Mouse (Mus musculus) kidney, embryonic 16.5 days (tissue): ENCODE data around the gene Siae. TPM values are rescaled to one million over a fixed set of nuclear protein-coding genes. Genes with fewer than 3 reads are reported as not detected.

Experiments
- ATAC-seq: fragments of 200-750 bp; cut with Nextera tagmentation; 2 replicates; pipeline ENCODE4 v1.8.0; 2017; ENCODE audit warnings: moderate TSS enrichment; ENCODE audit not compliant: low FRiP score, low TSS enrichment
- H3K27ac ChIP-seq: fragments of 300-500 bp; sonication (generic); 2 replicates; pipeline ENCODE4 v1.5.1; 2014; ENCODE audit warnings: low read length
- H3K27me3 ChIP-seq: fragments of 300-500 bp; sonication (generic); 2 replicates; pipeline ENCODE4 v1.6.1; 2014; ENCODE audit warnings: low read length, control low read depth, mixed read lengths; ENCODE audit not compliant: insufficient read depth
- H3K36me3 ChIP-seq: fragments of 300-500 bp; sonication (generic); 2 replicates; pipeline ENCODE4 v1.6.1; 2014; ENCODE audit warnings: low read length, control low read depth, mixed read lengths; ENCODE audit not compliant: insufficient read depth
- H3K4me1 ChIP-seq: fragments of 300-500 bp; sonication (generic); 2 replicates; pipeline ENCODE4 v1.6.1; 2014; ENCODE audit warnings: low read length, control low read depth, mixed read lengths; ENCODE audit not compliant: insufficient read depth
- H3K4me2 ChIP-seq: fragments of 300-500 bp; sonication (generic); replicated peaks from 2 replicates; pipeline ENCODE4 v1.6.1; 2014; ENCODE audit warnings: low read depth, low read length
- H3K4me3 ChIP-seq: fragments of 300-500 bp; sonication (generic); 2 replicates; pipeline ENCODE4 v1.5.1; 2014; ENCODE audit warnings: mild to moderate bottlenecking, low read length
- H3K9ac ChIP-seq: fragments of 300-500 bp; sonication (generic); replicated peaks from 2 replicates; pipeline ENCODE4 v1.6.1; 2014; ENCODE audit warnings: low read length
- H3K9me3 ChIP-seq: fragments of 300-500 bp; sonication (generic); 2 replicates; pipeline ENCODE4 v1.6.1; 2016; ENCODE audit warnings: low read length, control low read depth
- WGBS: fragments of 180-500 bp; shearing (Covaris S2); extraction: QIAGEN DNeasy Blood & Tissue Kit; methylation state at CpG from one replicate; pipeline ENCODE4 v1.1.7; 2014; 5-methylcytosine and 5-hydroxymethylcytosine counted together
- polyA plus RNA-seq: library from polyadenylated mRNA; unstranded; fragments of >200 nt; fragmentation: Nextera tagmentation; extraction: Ambion mirVana; gene quantifications from 2 replicates; pipeline ENCODE4 v1.2.1, GENCODE M21; 2015

Siae gene
- polyA plus RNA-seq, 1 experiment from 2014 or later, result 13.6 TPM

DNA sequence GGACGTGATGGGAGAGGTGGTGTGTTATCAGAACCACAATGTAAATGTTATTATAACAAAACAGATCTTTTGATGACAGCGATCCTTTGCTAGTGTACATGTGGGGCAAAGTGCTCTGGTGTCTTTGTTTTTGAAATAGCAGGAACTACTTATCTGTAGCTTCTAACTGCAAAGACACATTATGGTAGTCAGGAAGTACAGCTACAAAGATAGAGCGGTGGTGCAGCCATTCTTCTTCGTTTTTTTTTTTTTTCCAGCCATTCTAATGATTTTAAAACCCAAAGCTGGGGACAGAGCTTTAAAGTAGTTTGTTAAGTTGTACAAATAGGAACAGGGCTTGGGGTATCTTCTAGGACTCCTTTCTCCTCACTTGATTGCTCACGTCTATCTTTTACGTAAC is 103.9 kb downstream of the Siae start:
- H3K4me2 ChIP-seq, result no peak overlapping the region

DNA sequence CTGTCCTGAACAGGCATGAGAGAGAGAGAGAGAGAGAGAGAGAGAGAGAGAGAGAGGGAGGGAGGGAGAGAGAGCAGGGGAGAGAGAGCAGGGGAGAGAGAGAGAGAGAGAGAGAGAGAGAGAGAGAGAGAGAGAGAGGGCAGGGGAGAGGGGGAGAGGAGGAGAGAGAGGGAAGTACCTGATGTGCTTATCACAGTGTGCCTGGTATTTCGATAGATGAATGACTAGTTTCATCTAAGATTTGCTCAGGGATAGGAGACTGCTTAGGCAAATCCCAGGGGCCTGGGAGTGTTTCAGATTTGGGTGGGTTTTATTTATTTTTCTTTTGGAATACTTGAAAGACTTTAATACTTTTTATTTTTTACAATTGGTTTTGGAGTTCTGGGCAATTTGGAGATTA is 107.7 kb downstream of the Siae start:
- no peak overlapping the region for H3K4me2 ChIP-seq
- no peaks in the 10 kb centered on the region for H3K36me3 ChIP-seq
- ATAC-seq, result no peak
- H3K9ac ChIP-seq, result no peak overlapping the region
- H3K27ac ChIP-seq, result no peak overlapping the region
- no peaks in the 10 kb centered on the region for H3K27me3 ChIP-seq
- H3K4me3 ChIP-seq, result no peak overlapping the region
- no peaks in the 10 kb centered on the region for H3K4me1 ChIP-seq
- H3K9me3 ChIP-seq, result no peaks in the 10 kb centered on the region
- 78% methylated on average over 1 of the region's 1 CpGs for WGBS

More for the DNA sequence above, 103.9 kb downstream of the Siae start:
- WGBS, result 79% methylated on average over 6 of the region's 6 CpGs
- H3K4me3 ChIP-seq, result no peak overlapping the region
- no peak overlapping the region for H3K9ac ChIP-seq
- ATAC-seq, result no peak
- H3K9me3 ChIP-seq, result no peaks in the 10 kb centered on the region
- no peak overlapping the region for H3K27ac ChIP-seq
- H3K36me3 ChIP-seq, result peaks cover 1% of the 10 kb centered on the region; the same call in 1 of the 2 replicates
- H3K4me1 ChIP-seq, result peaks cover 10% of the 10 kb centered on the region; the same call in 1 of the 2 replicates
- H3K27me3 ChIP-seq, result no peaks in the 10 kb centered on the region

DNA sequence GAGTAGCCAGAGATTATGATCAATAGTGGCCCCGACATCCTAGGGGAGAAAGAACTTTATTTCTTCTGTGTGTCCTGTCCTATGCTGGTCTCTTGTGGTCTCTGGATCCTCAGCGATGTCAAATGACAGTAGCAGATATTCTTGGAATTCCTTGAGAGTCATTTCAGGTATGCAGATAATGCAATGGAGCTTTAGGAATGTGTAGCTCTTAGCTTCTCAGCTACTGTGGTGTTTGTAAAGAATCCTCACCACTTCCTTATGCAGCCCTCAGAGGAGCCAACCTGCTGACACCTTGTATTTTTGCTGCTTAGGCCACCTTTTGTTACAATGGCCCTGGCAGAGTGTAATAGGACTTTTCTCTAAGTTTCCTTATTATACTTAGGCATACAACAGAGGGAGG is 109.1 kb downstream of the Siae start:
- Histone ChIP-seq H3K9me3 (no peaks in the 10 kb centered on the region), H3K27ac (no peak overlapping the region), H3K4me3 (no peak overlapping the region), H3K9ac (no peak overlapping the region), H3K4me2 (no peak overlapping the region), H3K4me1 (no peaks in the 10 kb centered on the region), H3K36me3 (no peaks in the 10 kb centered on the region), H3K27me3 (no peaks in the 10 kb centered on the region)
- ATAC-seq, result no peak
- 61% methylated on average over 2 of the region's 2 CpGs for WGBS

DNA sequence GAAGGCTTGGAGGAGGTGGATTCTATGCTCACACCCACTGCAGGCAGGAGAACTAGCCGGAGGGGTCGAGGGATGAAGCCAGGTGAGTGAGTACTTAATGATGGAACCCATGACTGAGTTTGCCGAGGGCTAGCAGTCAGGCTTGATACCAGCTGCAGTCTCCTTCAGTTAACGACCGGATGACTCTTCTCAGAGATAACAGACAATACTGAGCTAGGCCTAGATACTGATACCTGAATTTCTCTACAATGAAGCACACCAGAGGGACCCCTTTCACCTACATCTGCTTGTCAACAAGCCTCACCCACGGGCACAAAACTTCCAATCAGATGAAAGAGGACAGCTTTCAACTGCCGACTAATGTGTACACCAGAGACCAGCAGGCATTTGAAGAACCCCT is 110.5 kb downstream of the Siae start:
- no peak overlapping the region for H3K4me3 ChIP-seq
- H3K27me3 ChIP-seq, result no peaks in the 10 kb centered on the region
- no peak overlapping the region for H3K4me2 ChIP-seq
- 68% methylated on average over 7 of the region's 7 CpGs for WGBS
- no peaks in the 10 kb centered on the region for H3K4me1 ChIP-seq
- no peak for ATAC-seq
- H3K9ac ChIP-seq, result no peak overlapping the region
- no peaks in the 10 kb centered on the region for H3K36me3 ChIP-seq
- no peaks in the 10 kb centered on the region for H3K9me3 ChIP-seq
- no peak overlapping the region for H3K27ac ChIP-seq

DNA sequence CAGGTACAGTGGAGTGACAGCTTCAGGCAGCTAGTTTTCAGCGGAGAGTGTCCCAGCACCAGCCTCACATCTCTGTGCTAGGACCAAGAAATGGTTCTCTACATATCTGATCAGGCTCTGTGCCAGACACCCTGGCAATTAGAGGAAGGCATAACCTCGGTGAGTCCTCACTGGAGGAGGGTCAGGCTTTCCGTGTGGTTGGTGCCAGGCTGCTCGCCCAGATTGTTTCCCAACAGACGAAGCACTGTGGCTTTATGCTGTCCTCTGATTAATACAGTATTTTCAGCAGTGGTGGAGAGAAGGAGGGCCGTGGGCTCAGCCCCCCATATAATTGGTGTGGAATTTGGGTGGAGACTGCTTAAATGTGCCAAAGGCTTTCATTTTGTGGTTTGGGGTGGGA is 113.6 kb downstream of the Siae start, which contains the start of gene Panx3:
Panx3 (minus strand) TSS at position 121 of the 400 bp plus-strand sequence.
- Histone ChIP-seq H3K9me3 (no peaks in the 10 kb centered on the region), H3K27me3 (no peaks in the 10 kb centered on the region), H3K4me2 (no peak within 1 kb of the TSS), H3K36me3 (no peaks in the 10 kb centered on the region), H3K4me3 (no peak within 1 kb of the TSS), H3K27ac (no peak within 1 kb of the TSS), H3K4me1 (no peaks in the 10 kb centered on the region), H3K9ac (no peak within 1 kb of the TSS)
- WGBS, result 64% methylated on average over 6 of the region's 6 CpGs
- peak; percentile 31; the same call in 1 of the 2 replicates for ATAC-seq

DNA sequence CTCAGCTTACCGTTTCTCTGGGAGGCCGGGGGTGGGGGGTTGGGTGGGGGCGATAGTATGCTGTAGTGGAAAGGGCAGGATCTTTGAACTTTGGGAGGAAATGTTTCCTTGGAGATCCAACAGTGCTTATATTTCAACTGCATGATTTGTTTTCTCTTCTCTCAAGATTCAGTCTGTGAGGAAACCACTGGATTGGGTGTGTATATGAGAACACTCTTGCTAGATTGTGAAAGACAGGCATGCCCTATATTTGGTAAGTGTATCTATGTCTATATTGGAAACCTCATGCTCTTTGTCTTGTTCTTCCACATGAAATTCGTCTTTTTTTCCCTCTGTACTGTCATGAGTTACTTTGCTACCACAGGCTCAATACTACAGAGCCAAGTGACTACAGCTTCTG is 114.2 kb downstream of the Siae start:
- Histone ChIP-seq H3K4me1 (no peaks in the 10 kb centered on the region), H3K36me3 (no peaks in the 10 kb centered on the region), H3K9me3 (no peaks in the 10 kb centered on the region), H3K27ac (no peak overlapping the region), H3K9ac (no peak overlapping the region), H3K4me2 (no peak overlapping the region), H3K27me3 (no peaks in the 10 kb centered on the region), H3K4me3 (no peak overlapping the region)
- ATAC-seq, result no peak
- WGBS, result 30% methylated on average over 4 of the region's 4 CpGs

DNA sequence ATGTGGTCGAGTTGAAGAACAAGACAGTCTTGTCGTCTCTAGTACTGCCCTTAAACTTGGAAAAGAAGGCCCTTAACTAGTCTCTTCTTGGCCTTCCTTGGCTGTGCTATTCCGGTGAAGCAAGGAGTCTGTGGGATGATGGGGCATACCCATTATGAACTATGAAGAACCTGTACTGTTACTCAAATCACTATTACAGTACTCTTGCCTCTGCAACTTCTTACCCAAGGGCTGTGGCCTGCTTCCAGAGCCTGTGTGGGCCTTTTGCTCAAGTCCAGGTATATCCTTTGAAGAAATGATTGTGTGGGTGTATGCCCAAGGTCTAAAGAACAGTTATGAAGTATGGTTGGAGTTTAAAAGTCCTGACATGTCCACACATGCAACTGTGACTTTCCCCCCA is 114.8 kb downstream of the Siae start:
- ATAC-seq, result no peak
- Histone ChIP-seq H3K4me1 (no peaks in the 10 kb centered on the region), H3K27me3 (no peaks in the 10 kb centered on the region), H3K27ac (no peak overlapping the region), H3K4me2 (no peak overlapping the region), H3K36me3 (no peaks in the 10 kb centered on the region), H3K9me3 (no peaks in the 10 kb centered on the region), H3K4me3 (no peak overlapping the region), H3K9ac (no peak overlapping the region)
- WGBS, result 92% methylated on average over 3 of the region's 3 CpGs

DNA sequence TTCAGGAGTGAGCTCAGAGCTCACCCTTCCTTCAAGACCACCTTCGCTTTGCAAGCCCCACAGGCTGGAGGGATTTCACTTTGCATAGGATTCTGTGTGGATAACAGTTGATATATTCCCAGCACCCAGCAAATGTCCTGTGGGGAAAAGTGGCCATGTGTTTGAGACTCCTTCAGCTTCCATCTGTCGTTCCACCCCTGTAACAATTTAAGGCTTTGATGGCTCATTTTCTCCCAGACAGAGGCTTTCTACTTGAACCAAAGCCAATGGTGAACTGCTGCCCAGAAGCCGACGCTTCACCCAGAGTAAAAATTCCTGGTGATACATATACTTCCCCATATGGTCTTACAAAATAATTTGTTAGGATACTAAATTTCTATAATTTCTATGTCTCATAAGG is 119.8 kb downstream of the Siae start:
- 76% methylated on average over 4 of the region's 4 CpGs for WGBS
- no peaks in the 10 kb centered on the region for H3K9me3 ChIP-seq
- H3K27me3 ChIP-seq, result no peaks in the 10 kb centered on the region
- H3K36me3 ChIP-seq, result no peaks in the 10 kb centered on the region
- H3K4me2 ChIP-seq, result no peak overlapping the region
- H3K4me3 ChIP-seq, result no peak overlapping the region
- H3K27ac ChIP-seq, result no peak overlapping the region
- no peaks in the 10 kb centered on the region for H3K4me1 ChIP-seq
- H3K9ac ChIP-seq, result no peak overlapping the region
- ATAC-seq, result no peak

DNA sequence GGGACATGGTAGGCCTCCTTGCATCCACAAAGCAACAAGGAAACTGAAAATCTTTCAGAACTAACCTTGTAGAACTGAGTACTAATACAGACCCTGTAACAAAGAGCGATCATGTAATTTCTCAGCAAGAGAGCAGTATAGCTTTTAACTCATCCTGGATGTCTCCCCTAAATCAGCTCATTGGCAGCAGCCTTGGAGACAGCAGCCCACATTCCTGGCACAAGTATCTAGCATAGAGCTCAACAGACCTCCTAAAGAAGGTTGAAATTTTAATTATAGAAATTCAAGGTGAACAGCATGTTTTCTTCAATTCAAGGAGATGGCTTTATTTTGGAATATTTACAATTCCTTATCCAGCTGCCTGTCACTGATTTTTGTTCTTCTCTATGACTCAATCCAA is 125.6 kb downstream of the Siae start:
- H3K4me1 ChIP-seq, result no peaks in the 10 kb centered on the region
- 92% methylated on average over 1 of the region's 1 CpGs for WGBS
- H3K4me2 ChIP-seq, result no peak overlapping the region
- no peaks in the 10 kb centered on the region for H3K36me3 ChIP-seq
- H3K27ac ChIP-seq, result no peak overlapping the region
- no peaks in the 10 kb centered on the region for H3K9me3 ChIP-seq
- H3K4me3 ChIP-seq, result no peak overlapping the region
- ATAC-seq, result no peak
- no peaks in the 10 kb centered on the region for H3K27me3 ChIP-seq
- no peak overlapping the region for H3K9ac ChIP-seq

DNA sequence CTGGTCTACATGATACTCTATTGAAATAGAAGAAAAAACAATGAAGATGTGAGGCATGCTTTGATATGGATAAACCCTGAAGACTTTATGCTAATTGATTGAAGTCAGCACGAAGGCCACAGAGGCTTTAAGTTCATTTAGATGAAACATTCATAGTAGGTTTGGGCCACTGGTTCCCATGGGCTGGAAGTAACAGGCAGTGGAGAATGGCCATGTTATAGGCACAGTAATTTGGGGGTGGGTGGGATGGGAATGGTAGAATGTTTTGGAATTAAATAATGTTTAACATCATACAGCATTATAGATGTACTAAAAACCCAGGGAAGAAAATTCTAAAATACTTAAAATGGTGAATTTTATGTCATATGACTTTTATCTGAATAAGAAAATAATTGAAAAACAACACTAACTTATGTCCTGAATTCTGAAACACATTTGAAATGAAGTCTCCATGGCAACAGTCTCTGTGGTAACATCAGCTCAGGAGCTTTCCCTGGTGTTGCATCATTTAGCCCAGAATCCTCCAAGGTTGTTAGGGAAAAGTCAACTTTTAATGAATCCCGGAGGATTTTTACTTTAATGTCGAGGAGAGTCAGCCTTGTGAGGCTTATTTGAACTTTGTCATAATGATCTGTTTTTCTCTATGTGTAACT is 131.9 kb downstream of the Siae start:
- WGBS, result 85% methylated on average over 3 of the region's 3 CpGs

More for the DNA sequence above, 131.9 kb downstream of the Siae start:
- Histone ChIP-seq H3K9me3 (no peaks in the 10 kb centered on the region), H3K4me1 (no peaks in the 10 kb centered on the region), H3K27ac (no peak overlapping the region), H3K36me3 (no peaks in the 10 kb centered on the region), H3K4me3 (no peak overlapping the region), H3K4me2 (no peak overlapping the region), H3K27me3 (no peaks in the 10 kb centered on the region), H3K9ac (no peak overlapping the region)
- ATAC-seq, result no peak
